Mouse (Mus musculus) kidney, postnatal 36 days (tissue): ENCODE results near the gene Ube2d1.
A peak's percentile ranks its signal among the peaks of the same experiment; 100 is the strongest.

Source experiments
- DNase-seq, 2 experiments: peaks; one replicate each; pipeline ENCODE4 v3.0.0; 2021 to 2022; ENCODE audit warnings: mixed read lengths in 2 of 2

Ube2d1 gene

DNA sequence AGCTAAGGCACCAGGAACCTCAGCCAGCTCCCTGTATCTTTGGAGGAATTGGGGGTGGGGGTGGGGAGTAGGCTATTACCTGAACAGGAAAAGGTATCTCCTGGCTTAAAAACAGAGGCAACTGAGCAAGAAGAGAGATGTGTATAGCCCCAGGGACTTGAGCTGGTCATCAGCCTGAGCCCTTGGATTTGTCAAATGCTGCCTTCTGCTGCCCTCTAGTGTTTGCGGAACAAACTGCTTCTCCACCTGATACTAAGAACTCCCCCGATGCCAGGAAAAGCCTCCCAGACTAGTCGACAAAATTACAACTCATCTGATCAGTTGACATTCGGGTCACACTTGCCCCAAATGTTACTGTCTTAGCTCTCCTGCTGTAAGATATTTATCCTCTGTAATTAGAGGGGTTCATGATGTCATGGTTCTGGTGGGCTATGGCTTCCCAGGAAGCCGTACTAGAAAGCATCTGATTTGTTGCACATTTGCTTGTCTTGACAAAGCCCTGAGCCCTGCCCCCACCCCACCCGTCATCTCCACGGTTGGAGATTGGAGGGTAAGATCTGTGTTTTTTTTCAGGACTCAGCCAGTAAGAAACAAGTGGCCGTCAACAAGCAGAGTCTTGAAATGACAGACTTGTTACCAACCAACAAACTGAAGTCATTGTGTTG, 66.7 kb downstream of the Ube2d1 start:
- DNase-seq, result peak; percentile 82 to 90

DNA sequence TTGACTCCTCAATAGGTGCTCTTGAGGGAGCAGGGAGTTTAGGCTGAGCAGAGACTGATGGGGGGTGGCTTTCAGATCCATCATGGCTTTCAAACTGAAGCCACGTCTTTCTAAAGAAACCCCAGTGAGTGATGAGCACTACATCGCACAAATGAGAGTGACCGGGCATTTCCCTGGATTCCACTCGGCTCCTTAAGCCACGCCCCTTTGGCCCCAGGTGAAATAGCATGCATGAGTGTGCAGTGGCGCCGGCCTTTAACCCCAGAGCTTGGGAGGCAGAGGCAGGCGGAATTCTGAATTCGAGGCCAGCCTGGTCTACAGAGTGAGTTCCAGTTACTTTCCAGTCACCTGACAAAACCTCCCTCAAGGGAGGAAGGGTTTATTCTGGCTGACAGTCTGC, 69.1 kb downstream of the Ube2d1 start:
- DNase-seq, result peak in 1 of 2 experiments; percentile 23
